Mouse (Mus musculus): ENCODE data around the gene Hat1. TPM values are rescaled to one million over a fixed set of nuclear protein-coding genes. Genes with fewer than 3 reads are reported as not detected.
A peak's percentile ranks its signal among the peaks of the same experiment; 100 is the strongest.

Gene Hat1
- polyA plus RNA-seq, 1 experiment = 4.2 TPM

DNA sequence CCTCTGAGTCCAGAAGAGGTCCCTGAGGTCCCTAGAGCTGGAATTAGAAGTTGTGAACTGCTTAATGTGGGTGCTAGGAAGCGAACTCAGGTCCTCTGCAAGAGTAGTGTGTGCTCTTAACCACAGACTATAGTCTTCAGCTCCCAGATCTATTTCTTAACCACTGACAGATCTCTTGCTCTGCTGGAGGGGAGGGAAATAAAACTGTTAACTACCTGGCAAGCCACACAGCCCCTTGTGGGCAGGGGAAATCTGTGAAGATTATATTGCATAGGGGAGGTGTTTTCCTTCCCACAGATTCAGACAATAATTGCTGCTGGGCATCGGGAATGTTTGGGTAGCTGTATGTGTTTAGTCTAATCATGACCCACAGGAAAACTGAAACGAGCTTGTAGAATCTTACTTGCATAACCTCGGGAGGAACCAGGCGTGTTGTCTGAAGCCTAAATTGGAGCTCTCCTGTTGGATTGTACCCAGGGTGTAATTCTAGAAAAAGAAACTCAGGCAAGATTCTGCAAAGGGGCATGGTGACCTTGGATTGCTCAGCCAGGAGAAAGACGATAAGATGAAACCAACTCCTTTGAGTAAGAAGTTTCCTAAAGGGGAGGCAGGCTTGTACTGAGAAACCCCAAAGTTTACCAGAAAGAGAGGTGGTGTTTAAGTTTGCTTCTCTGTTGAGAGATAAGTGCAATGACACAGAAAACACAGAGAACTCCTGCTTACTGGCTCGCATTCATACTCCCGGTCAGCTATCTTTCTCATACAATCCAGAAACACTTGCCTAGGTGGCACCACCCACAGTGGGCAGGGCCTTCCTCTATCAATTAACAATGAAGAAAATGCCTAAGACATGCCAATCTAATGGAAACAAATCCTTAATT is 14.2 kb upstream of the Hat1 start:
- H3K4me3 ChIP-seq (replicated peaks; ENCODE audit: extremely low read depth, low read depth, low read length) = no peak overlapping the region

DNA sequence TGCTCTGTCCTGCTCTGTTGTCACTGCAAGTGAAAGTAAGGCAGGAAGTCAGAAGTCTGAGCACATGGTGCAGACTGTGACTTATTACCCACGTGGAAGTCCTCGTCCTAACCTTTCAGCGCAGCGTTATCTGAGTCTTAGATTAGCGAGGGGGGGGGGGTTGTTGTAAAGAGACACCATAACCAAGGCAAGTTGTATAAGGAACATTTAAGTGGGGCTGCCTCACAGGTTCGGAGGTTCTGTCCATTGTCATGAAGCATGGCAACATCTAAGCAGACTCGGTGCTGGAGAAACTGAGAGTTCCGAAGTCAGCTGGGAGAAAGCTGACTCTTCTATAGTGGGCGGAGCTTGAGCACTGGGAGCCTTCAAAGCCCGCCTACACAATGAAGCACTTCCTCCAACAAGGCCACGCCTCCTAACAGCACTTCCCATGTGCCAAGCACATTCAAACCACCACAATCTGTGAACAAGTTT is 12.3 kb upstream of the Hat1 start:
- H3K4me3 ChIP-seq (replicated peaks; ENCODE audit: extremely low read depth, low read depth, low read length) = peak overlapping the region; percentile 8

More for the DNA sequence above, 14.2 kb upstream of the Hat1 start:
- no peaks in the 10 kb centered on the region for H3K4me1 ChIP-seq (ENCODE audit: control insufficient read depth, insufficient read depth, low read length)
- WGBS = 46% methylated on average over 8 of the region's 8 CpGs
- DNase-seq = no peak
- TF ChIP-seq POLR2A (IDR thresholded peaks at IDR 0.05; ENCODE audit: borderline replicate concordance, extremely low read depth, low read depth, low read length) (no peak), CTCF (IDR thresholded peaks at IDR 0.05; ENCODE audit: insufficient read depth, low read length) (no peak)

DNA sequence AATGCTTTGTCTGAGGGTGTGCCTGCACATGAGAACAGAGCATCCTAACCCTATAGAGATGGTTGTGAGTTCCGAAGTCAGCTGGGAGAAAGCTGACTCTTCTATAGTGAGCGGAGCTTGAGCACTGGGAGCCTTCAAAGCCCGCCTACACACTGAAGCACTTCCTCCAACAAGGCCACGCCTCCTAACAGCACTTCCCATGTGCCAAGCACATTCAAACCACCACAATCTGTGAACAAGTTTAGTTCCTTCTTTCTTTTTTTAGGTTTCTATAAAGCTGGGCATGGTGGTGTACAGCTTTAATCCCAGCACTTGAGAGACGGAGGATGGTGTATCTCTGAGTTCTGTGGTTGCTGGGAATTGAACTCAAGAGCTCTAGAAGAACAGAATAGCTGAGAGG is 11.3 kb upstream of the Hat1 start:
- Histone ChIP-seq H3K4me3 (replicated peaks; ENCODE audit: extremely low read depth, low read depth, low read length) (no peak overlapping the region), H3K4me1 (ENCODE audit: control insufficient read depth, insufficient read depth, low read length) (no peaks in the 10 kb centered on the region)
- WGBS = 76% methylated on average over 5 of the region's 5 CpGs
- TF ChIP-seq POLR2A (IDR thresholded peaks at IDR 0.05; ENCODE audit: borderline replicate concordance, extremely low read depth, low read depth, low read length) (no peak), CTCF (IDR thresholded peaks at IDR 0.05; ENCODE audit: insufficient read depth, low read length) (no peak)
- DNase-seq = no peak

More for the DNA sequence above, 12.3 kb upstream of the Hat1 start:
- whole genome bisulfite sequencing = 35% methylated on average over 11 of the region's 11 CpGs
- no peaks in the 10 kb centered on the region for H3K4me1 ChIP-seq (ENCODE audit: control insufficient read depth, insufficient read depth, low read length)
- DNase-seq = no peak
- TF ChIP-seq POLR2A (IDR thresholded peaks at IDR 0.05; ENCODE audit: borderline replicate concordance, extremely low read depth, low read depth, low read length) (no peak), CTCF (IDR thresholded peaks at IDR 0.05; ENCODE audit: insufficient read depth, low read length) (no peak)

DNA sequence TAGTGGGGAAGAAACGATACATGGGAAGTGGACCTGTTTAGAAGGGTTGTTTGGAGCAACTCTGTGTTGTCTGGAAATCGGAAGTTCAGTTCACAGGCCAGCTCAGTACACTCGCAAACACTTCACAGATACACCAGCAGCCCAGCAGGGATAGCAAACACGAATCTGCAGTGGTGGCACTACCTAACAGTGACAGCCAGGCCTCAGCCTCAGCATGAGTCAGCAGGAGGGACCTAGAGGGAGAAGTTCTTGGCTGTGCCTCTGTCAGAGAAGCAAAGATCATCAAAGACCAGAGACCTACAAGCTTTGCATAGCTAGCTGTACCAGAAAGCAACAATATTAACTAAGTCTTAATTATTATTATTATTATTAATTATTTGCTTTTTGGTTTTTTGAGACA is 6.8 kb upstream of the Hat1 start:
- TF ChIP-seq CTCF (IDR thresholded peaks at IDR 0.05; ENCODE audit: insufficient read depth, low read length) (no peak), POLR2A (IDR thresholded peaks at IDR 0.05; ENCODE audit: borderline replicate concordance, extremely low read depth, low read depth, low read length) (no peak)
- Histone ChIP-seq H3K4me1 (ENCODE audit: control insufficient read depth, insufficient read depth, low read length) (no peaks in the 10 kb centered on the region), H3K4me3 (replicated peaks; ENCODE audit: extremely low read depth, low read depth, low read length) (no peak overlapping the region)
- WGBS = 67% methylated on average over 4 of the region's 4 CpGs
- no peak for DNase-seq

- H3K4me3 ChIP-seq (replicated peaks; ENCODE audit: extremely low read depth, low read depth, low read length) = no peak overlapping the region
- WGBS = 28% methylated on average over 11 of the region's 11 CpGs
- no peaks in the 10 kb centered on the region for H3K4me1 ChIP-seq (ENCODE audit: control insufficient read depth, insufficient read depth, low read length)
- no peak for DNase-seq
- TF ChIP-seq POLR2A (IDR thresholded peaks at IDR 0.05; ENCODE audit: borderline replicate concordance, extremely low read depth, low read depth, low read length) = no peak
- no peak for TF ChIP-seq CTCF (IDR thresholded peaks at IDR 0.05; ENCODE audit: insufficient read depth, low read length)
Observed at GRCm38 (mm10) chr2:71383890-71384289, 4.9 kb upstream of the Hat1 start.

DNA sequence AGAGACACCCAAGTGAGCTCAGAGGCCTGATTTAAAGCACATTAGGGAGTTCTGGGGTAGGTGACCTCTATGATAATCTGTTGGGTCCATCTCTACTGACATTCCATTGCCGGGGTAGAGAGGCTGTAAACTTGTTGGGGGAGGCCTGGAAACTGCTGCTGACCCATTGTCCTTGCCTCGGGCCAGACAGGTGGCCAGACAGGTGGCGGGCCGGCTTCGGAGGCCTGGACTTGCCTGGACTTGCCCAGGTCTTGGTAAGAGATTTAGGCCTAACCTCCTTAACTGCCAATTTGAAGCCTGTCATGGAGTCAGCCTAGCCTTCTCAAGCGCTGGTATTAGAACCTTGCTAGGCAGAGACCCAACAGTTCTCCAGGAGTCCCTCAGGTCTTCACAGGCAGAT is 992 bp upstream of the Hat1 start:
- Histone ChIP-seq H3K4me3 (replicated peaks; ENCODE audit: extremely low read depth, low read depth, low read length) (no peak overlapping the region), H3K4me1 (ENCODE audit: control insufficient read depth, insufficient read depth, low read length) (no peaks in the 10 kb centered on the region)
- no peak for DNase-seq
- TF ChIP-seq POLR2A (IDR thresholded peaks at IDR 0.05; ENCODE audit: borderline replicate concordance, extremely low read depth, low read depth, low read length) = no peak
- TF ChIP-seq CTCF (IDR thresholded peaks at IDR 0.05; ENCODE audit: insufficient read depth, low read length) = no peak
- WGBS = 90% methylated on average over 6 of the region's 6 CpGs

DNA sequence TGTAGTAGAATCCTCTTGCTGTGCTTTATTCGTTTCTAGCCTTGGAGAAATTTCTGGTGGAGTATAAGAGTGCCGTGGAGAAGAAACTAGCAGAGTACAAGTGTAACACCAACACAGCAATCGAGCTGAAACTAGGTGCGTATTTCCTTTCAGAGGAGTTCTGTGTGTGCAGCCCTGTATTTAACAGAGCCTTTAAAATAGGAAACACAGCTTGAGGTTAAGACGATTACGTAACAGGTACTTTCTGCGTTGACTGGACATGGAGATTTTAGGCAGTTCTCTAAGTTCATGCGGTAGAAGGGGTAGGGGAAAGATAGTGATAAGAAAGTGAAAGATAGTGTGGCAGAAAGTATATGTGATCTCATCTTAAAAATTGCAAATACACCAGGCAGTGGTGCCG is 1.1 kb downstream of the Hat1 start:
- H3K4me1 ChIP-seq (ENCODE audit: control insufficient read depth, insufficient read depth, low read length) = no peaks in the 10 kb centered on the region
- no peak for DNase-seq
- no peak overlapping the region for H3K4me3 ChIP-seq (replicated peaks; ENCODE audit: extremely low read depth, low read depth, low read length)
- WGBS = 35% methylated on average over 9 of the region's 9 CpGs
- no peak for TF ChIP-seq POLR2A (IDR thresholded peaks at IDR 0.05; ENCODE audit: borderline replicate concordance, extremely low read depth, low read depth, low read length)
- TF ChIP-seq CTCF (IDR thresholded peaks at IDR 0.05; ENCODE audit: insufficient read depth, low read length) = no peak

DNA sequence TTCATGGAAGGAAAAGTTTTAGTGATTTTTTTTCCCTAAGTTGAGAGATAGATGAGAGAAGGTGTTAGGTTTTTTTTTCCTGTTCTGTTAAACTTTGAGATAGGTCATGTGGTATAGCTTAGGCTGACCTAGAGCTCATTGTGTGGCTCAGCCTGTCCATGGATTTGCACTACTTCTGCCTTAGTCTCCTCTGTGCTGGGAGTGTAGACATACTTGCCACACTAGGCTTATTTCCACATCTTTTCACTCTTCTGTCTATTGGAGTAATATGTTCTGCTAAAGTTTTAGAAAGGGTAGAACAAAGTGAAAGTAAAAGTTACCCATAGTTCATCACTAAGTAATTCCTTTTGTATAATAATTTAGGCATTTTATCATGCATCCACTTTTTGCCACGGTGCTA is 16.9 kb downstream of the Hat1 start:
- Histone ChIP-seq H3K4me1 (ENCODE audit: control insufficient read depth, insufficient read depth, low read length) (no peaks in the 10 kb centered on the region; the same call in 1 of the 2 replicates), H3K4me3 (replicated peaks; ENCODE audit: extremely low read depth, low read depth, low read length) (no peak overlapping the region)
- 61% methylated on average over 1 of the region's 1 CpGs for WGBS
- no peak for DNase-seq
- TF ChIP-seq CTCF (IDR thresholded peaks at IDR 0.05; ENCODE audit: insufficient read depth, low read length) = no peak
- no peak for TF ChIP-seq POLR2A (IDR thresholded peaks at IDR 0.05; ENCODE audit: borderline replicate concordance, extremely low read depth, low read depth, low read length)

DNA sequence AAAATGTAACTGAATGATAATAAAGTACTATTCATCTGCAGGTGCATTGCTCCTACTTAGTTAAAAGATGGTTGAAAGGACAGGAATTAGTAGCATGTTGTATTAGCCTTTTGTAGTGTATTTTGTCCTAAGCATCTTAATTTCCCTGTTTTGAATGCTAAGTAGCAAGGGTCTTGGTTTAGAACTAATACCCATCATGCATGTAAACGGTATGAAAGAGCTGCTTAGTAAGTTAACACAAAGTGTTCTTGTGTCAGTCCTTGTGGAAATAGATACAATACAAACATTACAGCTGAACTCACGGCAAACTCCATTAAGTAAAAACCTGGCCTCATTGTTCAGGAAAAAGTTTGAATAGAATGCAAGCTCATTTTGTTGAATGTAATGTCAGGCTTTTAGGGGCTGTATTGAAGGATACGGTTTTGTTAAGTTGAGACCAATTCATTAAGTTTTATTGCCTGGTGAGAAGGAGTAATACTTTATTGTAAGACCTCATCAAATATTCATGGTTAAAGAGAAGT is 30.1 kb downstream of the Hat1 start:
- WGBS = 87% methylated on average over 3 of the region's 3 CpGs
- H3K4me3 ChIP-seq (replicated peaks; ENCODE audit: extremely low read depth, low read depth, low read length) = no peak overlapping the region
- DNase-seq = no peak
- TF ChIP-seq CTCF (IDR thresholded peaks at IDR 0.05; ENCODE audit: insufficient read depth, low read length) = no peak
- TF ChIP-seq POLR2A (IDR thresholded peaks at IDR 0.05; ENCODE audit: borderline replicate concordance, extremely low read depth, low read depth, low read length) = no peak
- no peaks in the 10 kb centered on the region for H3K4me1 ChIP-seq (ENCODE audit: control insufficient read depth, insufficient read depth, low read length)

- WGBS = 91% methylated on average over 3 of the region's 3 CpGs
- Histone ChIP-seq H3K4me1 (ENCODE audit: control insufficient read depth, insufficient read depth, low read length) (no peaks in the 10 kb centered on the region), H3K4me3 (replicated peaks; ENCODE audit: extremely low read depth, low read depth, low read length) (no peak overlapping the region)
- TF ChIP-seq POLR2A (IDR thresholded peaks at IDR 0.05; ENCODE audit: borderline replicate concordance, extremely low read depth, low read depth, low read length) (no peak), CTCF (IDR thresholded peaks at IDR 0.05; ENCODE audit: insufficient read depth, low read length) (no peak)
- no peak for DNase-seq
Observed at GRCm38 (mm10) chr2:71419408-71419807, 30.6 kb downstream of the Hat1 start.
